Mouse (Mus musculus) heart, postnatal 14 days (tissue): ENCODE measurements around the gene Prdm2. TPM values are rescaled to one million over a fixed set of nuclear protein-coding genes. Genes with fewer than 3 reads are reported as not detected.

Experiments
- DNase-seq, 2 experiments: peaks; one replicate each; pipeline ENCODE4 v3.0.0; 2021 to 2022
- intact Hi-C: fragments of 180-260 bp; cut with DNase I; formaldehyde crosslinking; loops from one replicate; pipeline ENCODE4 v1.15.1; 2025
- total RNA-seq, 2 experiments: library from RNA; stranded (reverse); gene quantifications; 2 replicates each; pipeline ENCODE4 v1.2.3; 2021

The Prdm2 gene
- total RNA-seq, 2 experiments from 2014 or later: 22.0 to 23.6 TPM

- intact Hi-C loops: loop anchor here (5.0 kb wide), 1 partner anchor 98 kb away; the partner anchor contains the start of gene Prdm2
These were observed 98.4 kb downstream of the Prdm2 start for GRCm38 (mm10) chr4:143114232-143114979.

GRCm38 (mm10) chr4:143112985-143113384 is 99.8 kb downstream of the Prdm2 start:
- intact Hi-C loops: loop anchor here (2.0 to 5.0 kb wide), 3 partner anchors 48 to 126 kb away; partner anchors contain the start of gene Prdm2
- DNase-seq: peak; percentile 80 to 83

More at GRCm38 (mm10) chr4:143114232-143114979, 98.4 kb downstream of the Prdm2 start:
- DNase-seq: no peak

GRCm38 (mm10) chr4:143112439-143112838 is 100.4 kb downstream of the Prdm2 start:
- intact Hi-C loops: loop anchor here (2.0 to 5.0 kb wide), 3 partner anchors 48 to 126 kb away; partner anchors contain the start of gene Prdm2
- DNase-seq: no peak

- DNase-seq: no peak
- intact Hi-C loops: loop anchor here (2.0 to 5.0 kb wide), 3 partner anchors 49 to 127 kb away; partner anchors contain the start of gene Prdm2
These were observed 100.9 kb downstream of the Prdm2 start for GRCm38 (mm10) chr4:143111872-143112271.

- intact Hi-C loops: no loop called here
- no peak for DNase-seq
These were observed 104.2 kb downstream of the Prdm2 start for GRCm38 (mm10) chr4:143108552-143108951.

- intact Hi-C loops: no loop called here
- no peak for DNase-seq
These were observed 105.8 kb downstream of the Prdm2 start for GRCm38 (mm10) chr4:143106971-143107370.

GRCm38 (mm10) chr4:143106566-143106965 is 106.2 kb downstream of the Prdm2 start:
- no peak for DNase-seq
- intact Hi-C loops: no loop called here

- peak in 1 of 2 experiments; percentile 35 for DNase-seq
- intact Hi-C loops: no loop called here
These were observed 108.1 kb downstream of the Prdm2 start for GRCm38 (mm10) chr4:143104739-143105138.

- DNase-seq: no peak
- intact Hi-C loops: no loop called here
These were observed 109.0 kb downstream of the Prdm2 start for GRCm38 (mm10) chr4:143103811-143104210.

- DNase-seq: peak in 1 of 2 experiments; percentile 28
- intact Hi-C loops: no loop called here
These were observed 112.6 kb downstream of the Prdm2 start for GRCm38 (mm10) chr4:143100157-143100556.

GRCm38 (mm10) chr4:143099288-143100039 is 113.3 kb downstream of the Prdm2 start:
- DNase-seq: no peak
- intact Hi-C loops: no loop called here

- intact Hi-C loops: no loop called here
- no peak for DNase-seq
These were observed 120.6 kb downstream of the Prdm2 start for GRCm38 (mm10) chr4:143092082-143092701.

GRCm38 (mm10) chr4:143090551-143090950 is 122.2 kb downstream of the Prdm2 start:
- no peak for DNase-seq
- intact Hi-C loops: no loop called here

GRCm38 (mm10) chr4:143074071-143074765 is 138.6 kb downstream of the Prdm2 start:
- intact Hi-C loops: no loop called here
- DNase-seq: peak; percentile 8 to 16

- no peak for DNase-seq
- intact Hi-C loops: no loop called here
These were observed 141.0 kb downstream of the Prdm2 start for GRCm38 (mm10) chr4:143071791-143072190.

- intact Hi-C loops: no loop called here
- DNase-seq: no peak
These were observed 145.8 kb downstream of the Prdm2 start for GRCm38 (mm10) chr4:143067006-143067405.

GRCm38 (mm10) chr4:143058765-143059344 is 153.9 kb downstream of the Prdm2 start:
- intact Hi-C loops: no loop called here
- no peak for DNase-seq
